Mouse (Mus musculus) cerebellum, postnatal 36 days (tissue): ENCODE results near the gene Tnk2.
A peak's percentile ranks its signal among the peaks of the same experiment; 100 is the strongest.

Source experiments
- DNase-seq, 2 experiments: peaks; one replicate each; pipeline ENCODE4 v3.0.0; 2021 to 2022; ENCODE audit warnings: mixed read lengths in 2 of 2

The Tnk2 gene

DNA sequence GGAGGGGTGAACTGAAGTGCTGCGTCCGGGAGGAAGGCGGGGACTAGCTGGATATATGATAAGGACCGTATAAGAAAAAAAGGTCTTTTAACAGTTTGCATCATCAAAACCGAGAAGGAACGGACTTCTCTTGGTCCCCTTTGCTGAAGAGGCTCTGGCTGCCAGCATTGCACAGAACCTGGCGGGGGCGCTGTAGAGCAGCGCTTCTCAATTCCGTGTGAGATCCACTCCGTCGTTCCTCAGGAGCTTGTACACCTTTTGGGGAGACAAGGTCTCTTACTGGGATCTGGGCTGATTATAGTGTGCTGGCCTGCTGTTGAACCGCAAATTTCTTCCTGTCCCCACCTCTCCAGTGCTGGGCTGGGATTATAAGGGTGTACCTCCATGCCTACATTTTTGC, 71.7 kb downstream of the Tnk2 start:
- DNase-seq, result no peak

DNA sequence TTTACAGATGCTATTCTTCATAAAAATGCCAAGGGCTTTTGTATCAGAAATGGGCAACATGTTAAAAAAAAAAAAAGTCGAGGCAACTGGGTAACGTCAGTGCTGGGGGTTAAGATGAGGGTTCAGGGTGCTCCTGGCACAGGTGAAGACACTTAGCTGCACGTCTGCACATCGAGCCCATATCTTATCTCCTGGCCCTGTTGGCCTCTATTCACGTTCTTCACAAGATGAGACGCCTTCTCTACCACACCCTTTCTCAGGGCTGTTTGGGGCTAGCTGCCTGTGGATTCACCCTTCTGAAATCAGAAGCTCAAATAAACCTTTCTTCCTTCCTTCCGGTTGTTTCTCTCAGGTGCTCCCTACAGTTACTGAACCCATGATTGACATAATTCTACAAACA, 79.5 kb downstream of the Tnk2 start:
- no peak for DNase-seq

DNA sequence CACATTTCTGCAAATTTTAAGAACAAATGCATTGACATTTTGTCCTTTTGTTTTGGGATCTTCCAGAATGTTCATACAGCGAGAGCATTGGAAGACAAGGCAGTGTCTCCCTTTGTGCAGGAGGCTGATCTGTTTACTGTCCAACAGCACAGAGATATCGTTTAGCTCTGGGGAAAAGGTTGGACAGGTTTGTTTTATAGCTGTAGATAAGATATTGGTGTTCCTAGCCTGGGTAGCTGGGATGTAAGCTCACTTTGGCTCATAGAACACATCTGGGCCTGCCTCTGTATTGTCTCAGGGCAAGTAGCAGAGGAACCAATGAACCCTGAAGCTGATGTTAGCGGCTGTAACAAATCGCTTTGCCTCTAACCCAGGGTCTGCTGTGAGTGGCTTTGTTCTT, 80.1 kb downstream of the Tnk2 start:
- DNase-seq, result no peak

DNA sequence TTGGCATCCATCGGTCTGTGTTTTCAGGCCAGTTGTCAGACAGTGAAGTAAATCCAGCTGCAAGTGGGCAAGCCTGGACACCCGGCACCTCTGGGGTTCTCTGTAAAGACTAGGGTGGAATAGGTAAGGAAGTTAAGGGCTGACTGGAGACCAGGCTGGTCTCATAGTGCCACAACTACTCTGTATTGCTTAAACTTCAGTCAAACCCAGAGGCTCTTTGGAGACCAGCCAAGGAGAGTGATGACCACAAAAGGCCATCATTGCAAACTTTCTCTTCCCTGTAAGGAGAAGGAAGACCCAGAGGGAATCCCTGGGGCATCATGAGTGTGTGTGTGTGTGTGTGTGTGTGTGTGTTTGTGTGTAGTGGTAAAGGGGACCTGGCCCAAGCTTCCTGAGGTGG, 80.6 kb downstream of the Tnk2 start:
- no peak for DNase-seq

DNA sequence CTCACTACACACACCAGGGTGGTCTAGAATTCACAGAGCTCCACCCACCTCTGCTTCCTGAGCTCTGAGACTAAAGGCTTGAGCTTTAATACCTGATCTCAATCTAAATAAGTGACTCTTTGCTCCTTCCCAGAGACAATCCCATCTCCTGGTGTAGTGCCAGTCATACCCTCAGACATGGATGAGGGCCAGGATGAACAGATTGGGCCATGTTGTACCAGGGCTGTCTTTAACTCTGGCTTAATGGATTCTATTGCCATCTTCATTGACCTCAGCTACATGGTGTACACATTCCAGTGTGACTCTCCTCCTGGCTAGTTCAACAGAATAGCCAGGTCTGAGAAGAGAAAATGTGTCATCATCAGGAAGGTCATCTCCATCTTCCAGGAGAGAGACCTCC, 82.8 kb downstream of the Tnk2 start:
- peak; percentile 64 to 68 for DNase-seq

DNA sequence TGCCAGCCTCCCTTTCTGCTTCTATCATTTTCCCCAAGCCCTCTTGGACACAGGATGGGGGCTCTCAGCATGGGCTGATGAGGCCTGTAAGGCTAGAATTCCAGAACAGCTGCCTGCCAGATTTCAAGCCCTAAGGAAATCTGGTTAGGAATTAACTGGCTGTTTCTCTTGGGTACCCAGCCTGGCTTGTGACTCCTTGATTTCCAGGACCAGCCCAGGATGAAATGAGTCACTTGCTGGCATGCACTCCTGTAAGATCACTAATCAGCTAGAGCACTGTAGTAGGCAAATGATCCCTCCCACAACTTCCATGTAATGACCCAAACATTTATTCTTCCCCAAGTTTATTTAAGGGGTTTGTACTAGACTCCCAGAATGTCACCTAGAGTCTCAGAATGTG, 84.6 kb downstream of the Tnk2 start:
- DNase-seq, result no peak

DNA sequence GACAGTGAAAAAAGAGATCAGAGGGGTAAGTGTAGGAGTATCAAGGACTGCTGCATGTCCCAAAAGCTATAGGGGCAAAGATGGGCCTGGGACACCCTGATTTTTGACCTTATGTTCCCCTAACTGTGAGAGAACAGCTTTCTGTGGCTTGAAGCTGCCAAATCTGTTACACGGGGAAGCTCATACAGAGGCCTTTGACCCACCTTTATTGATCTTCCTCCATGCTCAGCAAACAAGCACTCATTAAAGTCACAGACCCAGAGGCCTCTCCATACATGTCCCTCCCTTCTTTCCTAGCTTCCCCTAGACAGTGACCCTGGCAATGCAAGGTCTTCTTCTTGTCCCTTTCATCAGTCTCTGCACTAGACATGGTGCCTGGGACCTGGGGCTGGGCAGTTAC, 85.1 kb downstream of the Tnk2 start:
- DNase-seq, result no peak
